Mouse (Mus musculus): ENCODE results near the gene H2afx.
"Not testable (repeated sequence)": the region's sequence is repeated elsewhere in the genome, so short reads cannot be mapped to it uniquely, and the experiment has no call there.

Gene H2afx

DNA sequence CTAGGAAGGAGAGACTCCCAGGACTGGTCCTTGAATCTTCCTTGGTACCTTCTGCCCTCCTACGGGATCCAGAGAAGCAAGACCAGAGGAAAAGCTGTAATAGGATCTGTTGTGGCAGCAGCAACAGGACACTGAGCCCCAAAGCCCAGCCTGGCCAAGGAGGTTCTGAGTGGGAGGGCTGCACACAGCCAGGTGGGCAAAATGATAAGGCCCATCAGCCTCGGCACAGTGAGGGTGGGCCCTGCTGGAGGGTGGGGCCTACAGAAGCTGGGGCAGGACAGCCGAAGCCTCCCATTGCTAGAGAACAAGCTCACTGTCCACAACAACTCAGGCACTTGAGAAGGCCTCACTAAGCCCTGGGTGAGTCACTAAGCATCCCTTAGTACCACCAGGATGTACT is 7.7 kb downstream of the H2afx start:
- DNase-seq = no peak

DNA sequence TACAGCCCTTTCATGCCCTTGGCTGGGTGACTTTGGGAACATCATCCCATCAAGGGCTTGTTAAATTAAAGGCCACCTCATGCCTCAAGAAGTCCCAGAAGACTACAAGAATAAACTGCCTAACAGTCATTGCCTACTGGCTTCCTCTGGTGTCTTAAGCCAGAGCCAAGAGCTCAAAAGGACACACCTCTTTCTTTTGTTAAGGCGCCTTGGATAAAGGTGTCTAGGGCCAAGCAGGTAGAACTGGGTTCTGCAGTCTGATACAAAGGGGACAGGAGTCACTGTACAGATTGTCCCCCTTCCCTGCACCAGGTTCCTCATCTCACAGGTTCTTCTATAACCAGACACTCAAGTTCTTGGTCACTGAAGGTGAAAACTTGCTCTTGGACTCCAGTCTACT is 8.1 kb downstream of the H2afx start:
- no peak for DNase-seq

DNA sequence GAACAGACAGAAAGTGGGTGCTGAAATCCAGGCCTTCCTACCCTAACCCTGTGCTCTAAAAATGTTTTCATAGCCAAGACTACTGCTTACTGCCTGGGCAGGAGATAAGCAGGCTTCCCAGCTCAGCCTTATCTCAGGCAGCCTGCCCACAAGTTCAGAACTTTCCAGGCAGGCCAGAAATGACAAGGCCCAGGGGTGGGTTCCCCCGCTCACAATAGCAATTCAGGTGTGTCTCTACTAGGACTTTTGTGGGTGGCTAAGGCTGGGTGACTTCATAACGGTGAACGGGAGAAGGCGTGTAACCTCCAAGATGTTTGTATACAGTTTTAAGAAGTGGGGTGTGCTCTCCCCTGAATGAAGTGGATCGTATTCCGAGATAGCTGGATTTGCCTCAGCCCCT is 8.8 kb downstream of the H2afx start:
- DNase-seq = no peak

DNA sequence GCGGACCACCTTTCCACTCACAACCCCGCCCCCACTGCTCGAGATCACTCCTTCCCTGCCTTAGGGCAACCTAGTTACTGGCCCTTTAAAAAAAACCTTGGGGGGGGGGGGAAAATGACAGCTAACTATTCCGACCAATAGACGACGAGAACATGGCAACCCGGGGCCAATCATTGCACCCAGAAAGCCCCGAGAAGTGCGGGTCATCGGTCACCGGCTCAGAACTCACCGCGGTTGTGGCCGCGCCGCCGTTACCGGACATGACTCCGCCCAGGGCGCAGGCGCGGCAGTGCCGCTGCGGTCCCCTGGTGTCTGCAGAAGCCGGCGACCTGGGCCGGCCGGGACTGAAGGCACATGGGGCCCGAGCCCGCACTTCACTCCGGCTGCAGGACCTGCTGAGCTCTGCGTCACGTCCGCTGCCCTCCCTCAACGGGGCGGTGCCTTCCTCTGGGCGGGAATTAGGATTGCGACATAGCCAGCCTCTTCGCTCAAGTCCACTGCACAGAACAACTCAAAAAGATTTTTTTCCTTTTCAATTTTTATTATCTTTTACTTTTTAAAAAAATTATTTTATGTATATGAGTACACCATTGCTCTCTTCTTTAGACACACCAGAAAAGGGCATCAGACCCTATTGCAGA is 9.4 kb downstream of the H2afx start, which contains the start of gene Hmbs:
Gene Hmbs, minus strand, starts transcription at position 448 of the 641 bp plus-strand sequence.
- peak; percentile 80 for DNase-seq

DNA sequence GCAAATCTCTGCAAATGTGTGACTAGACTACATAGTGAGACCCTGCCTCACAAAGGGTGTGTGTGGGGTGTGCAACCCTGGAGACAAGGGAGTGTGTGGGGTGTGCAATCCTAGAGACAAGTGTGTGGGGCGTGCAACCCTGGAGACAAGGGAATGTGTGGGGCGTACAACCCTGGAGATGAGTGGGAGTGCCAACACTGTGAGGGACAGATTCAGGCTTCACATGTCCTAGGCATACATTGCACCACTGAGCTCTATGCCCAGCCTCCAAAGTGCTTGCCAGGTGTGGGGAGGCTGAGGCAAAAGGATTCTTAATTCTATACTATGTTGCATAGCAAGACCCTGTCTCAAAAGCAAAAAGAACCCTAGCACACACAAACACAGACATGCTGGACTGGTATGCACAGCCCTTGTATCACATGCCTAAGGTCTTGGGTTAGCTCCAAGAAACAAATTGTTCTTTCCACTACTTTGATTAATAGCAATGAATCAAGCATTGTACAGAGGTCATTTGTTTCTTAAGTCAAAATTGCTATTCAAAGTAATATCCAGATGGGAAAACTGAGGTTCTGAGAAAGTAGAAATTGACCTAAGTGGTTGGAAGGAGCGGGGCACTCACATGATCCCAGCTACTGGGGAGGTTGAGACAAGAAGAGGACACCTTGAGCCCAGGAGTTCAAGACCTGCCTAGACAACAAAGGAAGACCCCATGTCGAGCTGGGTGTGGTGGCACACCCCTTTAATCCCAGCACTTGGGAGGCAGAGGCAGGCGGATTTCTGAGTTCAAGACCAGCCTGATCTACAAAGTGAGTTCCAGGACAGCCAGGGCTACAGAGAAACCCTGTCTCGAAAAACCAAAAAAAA is 11.3 kb downstream of the H2afx start:
- no peak for DNase-seq

DNA sequence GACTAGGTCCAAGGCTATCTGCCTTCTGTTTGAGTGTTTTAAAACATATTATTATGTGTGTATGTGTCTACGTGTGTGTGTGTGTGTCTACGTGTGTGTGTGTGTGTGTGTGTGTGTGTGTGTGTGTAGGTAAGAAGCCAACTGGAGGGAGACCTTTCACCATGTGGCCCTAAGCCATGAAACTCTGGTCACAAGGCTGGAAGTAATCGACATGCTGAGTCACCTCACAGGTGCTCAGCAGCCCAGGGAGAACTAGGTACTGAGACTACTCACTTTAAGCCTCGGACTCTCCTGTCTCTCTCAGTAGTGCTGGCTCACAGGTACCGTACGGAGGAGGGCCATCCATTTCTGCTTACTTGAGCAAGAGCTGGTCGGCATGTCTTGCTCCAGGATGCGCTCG is 12.7 kb downstream of the H2afx start:
- DNase-seq = no peak

DNA sequence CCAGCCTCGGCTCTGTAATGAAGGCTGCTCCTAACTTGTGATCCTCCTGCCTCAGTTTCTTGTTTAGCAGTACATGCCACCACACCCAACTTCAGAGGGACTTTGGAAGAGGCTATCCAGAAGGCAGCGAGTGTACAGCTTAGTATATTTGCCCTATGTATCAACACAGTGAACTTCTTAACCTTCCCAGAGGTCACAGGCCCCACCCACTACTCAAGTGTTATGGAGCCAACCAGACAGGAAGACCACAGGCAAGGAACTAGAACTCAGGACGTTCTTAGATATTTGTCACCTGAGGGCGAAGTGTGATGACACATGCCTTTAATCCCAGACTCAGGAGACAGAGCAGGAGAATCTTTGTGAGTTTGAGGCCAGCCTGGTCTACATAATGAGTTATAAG is 13.1 kb downstream of the H2afx start:
- no peak for DNase-seq

DNA sequence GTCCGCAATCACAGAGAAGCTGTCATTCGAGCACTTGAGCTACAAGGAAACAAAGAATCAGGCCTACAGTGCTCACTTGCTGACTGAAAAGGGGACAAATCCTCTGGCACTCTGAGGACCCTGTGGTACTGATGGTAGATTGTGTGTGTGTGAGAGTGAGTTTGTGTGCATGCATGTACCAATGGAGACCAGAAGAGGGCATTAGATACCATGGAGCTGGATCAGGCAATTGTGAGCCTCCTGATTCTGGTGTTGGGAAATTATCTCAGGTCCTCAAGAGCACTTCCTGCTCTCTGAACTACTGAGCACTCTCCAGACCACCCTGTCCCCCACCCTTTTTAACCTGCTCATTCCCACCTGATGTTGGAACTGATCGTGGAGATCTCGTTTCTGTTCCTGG is 14.1 kb downstream of the H2afx start:
- no peak for DNase-seq

DNA sequence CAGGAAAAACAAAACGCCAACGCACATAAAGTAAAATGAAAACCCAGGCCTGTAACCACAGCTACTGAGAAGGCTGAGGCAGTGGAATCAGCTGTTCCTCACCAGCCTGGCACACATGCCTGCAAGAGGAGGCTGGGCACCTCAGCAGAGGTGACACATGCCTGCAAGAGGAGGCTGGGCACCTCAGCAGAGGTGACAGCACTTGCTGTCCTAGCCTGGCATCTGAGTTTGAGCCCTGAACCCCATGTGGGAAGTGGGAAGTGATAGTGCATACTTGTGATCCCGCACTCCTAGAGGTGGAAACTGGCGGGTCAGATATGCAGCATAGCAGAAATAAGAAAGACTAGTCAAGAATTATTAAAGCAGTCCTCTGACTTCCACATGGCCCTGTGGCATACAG is 16.9 kb downstream of the H2afx start:
- DNase-seq = no peak

DNA sequence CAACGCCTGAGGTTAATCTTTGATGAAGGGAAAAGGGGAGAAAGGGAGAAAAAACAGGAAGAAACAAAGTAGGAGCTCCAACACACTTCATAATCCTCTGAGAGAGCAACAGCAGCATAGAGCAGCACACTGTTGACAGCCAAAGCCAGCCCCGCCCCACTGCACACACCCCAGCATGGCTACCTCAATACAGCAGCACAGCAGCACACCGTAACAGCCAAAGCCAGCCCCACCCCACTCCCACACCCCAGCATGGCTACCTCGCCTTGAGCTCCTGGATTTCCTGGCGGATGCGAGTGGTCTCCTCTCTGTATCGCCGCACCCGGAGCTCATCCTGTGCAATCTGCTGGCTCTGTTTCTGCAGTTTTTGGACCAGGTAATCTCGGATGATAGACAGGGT is 17.8 kb downstream of the H2afx start:
- DNase-seq = no peak

DNA sequence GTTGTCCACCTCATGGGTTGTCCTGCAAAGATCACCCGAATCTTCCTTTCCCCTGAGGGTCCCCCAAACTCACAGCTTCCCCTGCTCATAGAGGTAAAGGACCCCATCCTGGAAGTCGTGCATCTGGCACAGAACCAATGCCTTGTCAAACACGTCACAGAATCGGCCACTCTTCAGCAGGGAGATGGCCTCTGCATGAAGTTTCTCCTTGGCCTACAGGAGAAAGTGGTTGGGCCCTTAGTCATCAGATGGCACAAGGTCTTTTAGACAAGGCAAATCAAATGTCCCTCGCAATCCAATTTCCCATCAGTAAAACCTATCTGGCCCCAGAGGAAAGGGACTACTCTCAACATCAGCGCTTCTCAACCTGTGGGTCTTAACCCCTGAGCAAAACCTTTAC is 18.6 kb downstream of the H2afx start:
- DNase-seq = no peak

DNA sequence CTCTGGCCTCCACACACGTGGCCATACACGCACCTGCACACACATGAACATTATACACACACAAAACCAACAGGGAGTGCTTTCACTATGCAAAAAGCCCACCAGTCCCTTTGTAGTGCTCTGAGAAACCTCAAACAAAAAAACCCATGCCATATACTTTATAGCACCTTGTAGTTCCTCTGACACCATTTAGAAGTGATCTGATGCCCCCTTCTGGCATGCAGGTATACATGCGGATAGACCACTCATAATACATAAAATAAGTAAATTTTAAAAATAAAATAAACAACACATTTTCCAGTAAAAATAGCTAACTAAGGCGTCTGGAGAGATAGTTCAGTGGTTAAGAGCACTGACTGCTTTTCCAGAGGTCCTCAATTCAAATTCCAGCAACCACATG is 22.7 kb downstream of the H2afx start:
- DNase-seq = no peak

DNA sequence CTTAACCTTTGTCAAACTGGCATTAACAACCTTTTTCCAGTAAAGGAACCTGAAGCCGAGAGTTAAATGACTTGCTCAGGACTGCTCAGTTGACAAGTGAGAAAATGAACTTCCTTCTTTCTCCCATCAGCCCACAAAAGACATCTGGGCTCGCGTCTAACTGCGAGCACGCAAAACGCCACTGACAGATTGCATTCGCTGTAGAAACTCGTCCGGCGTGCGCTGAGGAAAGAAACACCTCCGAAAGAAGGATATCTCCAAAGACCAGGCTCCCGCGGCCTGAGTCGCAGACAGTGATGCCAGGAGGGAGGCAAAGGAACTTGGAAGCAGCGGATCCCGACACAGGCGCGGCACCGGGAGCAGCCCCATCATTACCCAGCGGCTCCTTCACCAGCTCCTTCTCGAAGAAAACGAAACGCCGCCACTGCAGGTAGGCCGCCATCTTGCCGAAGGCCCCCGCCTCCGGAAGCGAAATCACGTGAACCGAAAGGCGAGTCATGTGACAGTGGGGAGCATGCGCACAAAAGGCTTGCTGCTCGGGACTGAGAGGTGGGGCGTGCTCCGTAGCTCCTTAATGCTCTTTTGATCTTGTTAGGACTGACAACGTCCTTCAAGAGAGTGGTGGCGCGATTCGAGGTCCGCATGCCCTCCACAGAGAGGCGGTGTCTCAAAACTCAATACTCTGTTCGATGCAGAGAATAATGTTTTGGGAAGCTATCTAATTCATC is 26.9 kb downstream of the H2afx start, which contains the start of gene Vps11:
Gene Vps11, minus strand, starts transcription at position 481 of the 728 bp plus-strand sequence.
- DNase-seq = peak; percentile 91

DNA sequence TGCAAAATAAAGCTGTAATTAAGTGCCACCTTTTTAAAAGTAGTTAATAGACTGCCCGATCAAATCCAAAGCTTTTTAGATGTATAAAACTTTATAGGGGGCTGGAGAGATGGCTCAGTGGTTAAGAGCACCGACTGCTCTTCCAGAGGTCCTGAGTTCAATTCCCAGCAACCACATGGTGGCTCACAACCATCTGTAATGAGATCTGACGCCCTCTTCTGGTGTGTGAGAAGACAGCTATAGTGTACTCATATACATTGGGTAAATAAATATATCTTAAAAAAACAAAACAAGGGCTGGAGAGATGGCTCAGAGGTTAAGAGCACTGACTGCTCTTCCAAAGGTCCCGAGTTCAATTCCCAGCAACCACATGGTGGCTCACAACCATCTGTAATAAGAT is 27.4 kb downstream of the H2afx start:
- DNase-seq = not testable (repeated sequence)

DNA sequence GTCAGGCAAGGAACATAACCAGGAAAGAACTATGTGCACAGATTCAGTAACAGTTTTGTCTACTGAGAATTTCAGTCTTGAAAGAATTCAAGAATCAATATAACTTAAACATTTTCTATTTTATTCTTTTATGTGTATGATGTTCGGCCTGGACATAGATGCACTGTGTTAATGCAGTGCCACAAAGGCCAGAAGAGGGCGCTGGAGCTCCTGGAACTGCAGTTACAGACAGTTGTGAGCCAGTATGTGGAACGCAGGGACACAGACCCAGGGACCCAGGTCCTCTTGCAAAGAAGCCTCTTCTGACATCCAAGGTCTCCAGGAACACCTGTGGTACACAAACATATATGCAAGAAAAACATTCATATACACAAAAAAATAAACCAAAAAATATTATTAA is 30.0 kb downstream of the H2afx start:
- DNase-seq = no peak

DNA sequence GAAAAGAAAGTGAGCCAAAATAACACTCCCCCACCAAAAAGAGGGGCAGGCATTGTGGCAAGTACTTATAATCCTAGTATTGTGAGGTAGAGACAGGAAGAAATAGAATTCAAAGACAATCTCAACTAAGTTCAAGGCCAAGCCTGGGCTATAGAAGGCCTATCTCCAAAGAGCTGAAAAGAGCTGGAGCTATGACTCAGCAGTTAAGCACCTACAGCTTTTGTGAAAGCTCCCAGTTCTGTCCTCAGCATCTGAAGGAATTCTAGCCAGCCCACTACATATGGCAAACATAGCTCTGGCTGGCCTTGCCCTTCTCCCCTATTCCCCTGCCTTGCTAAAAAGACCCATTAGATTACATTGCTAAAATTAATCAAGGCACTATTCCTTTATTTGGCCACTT is 38.9 kb downstream of the H2afx start:
- DNase-seq = no peak

DNA sequence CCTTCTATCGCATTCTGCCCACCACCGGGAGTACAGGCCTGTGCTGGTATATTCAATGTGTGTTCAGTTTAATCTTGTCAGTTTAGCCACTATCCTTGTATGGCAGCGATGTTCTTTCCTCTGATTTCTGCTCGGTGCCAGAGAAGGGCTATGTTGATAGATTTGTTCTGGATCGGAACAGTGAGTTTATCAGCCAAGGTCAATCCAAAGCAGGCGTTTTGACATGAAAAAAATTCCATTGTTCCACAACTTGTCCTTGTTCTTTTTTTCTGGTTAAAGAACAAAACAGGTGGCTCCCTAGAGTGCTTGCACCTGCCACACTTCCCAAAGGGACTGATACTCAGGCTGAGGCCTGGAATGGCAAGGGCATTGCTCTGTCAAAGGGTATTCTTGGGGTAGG is 41.6 kb downstream of the H2afx start:
- no peak for DNase-seq

DNA sequence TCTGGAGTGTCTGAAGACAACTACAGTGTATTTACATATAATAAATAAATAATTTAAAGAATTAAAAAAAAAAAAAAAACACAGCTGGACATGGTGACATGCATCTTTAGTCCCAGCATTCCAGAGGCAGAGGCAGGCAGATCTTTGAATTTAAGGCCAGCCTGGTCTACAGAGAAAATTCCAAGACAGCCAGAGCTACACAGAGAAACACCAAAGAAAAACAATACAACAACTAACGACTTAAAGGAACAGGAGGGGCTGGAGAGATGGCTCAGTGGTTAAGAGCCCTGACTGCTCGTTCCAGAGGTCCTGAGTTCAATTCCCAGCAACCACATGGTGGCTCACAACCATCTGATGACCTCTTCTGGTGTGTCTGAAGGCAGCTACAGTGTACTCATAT is 42.8 kb downstream of the H2afx start:
- not testable (repeated sequence) for DNase-seq

DNA sequence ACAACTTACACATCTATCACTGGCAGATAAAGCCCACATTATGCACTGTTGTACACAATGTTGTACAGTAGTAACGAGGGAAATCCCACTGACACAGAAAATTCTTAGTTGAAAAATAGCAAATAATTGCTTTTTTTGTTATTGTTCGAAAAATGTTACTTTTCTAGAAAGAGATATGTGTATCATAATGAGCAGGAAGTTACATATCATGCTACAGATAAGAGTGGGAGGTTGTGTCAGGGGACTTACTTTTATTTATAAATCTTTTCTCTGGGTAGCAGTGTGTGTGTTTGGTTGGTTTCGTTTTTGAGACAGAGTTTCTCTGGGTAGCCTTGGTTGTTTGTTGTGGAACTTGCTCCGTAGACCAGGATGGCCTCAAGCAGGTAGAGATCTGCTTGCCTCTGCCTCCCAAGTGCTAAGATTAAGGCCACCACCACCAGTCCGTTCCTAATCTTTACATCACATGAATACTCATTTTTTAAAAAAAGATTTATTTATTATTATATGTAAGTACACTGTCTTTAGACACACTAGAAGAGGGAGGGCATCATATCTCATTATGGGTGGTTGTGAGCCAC is 43.7 kb downstream of the H2afx start:
- DNase-seq = no peak

DNA sequence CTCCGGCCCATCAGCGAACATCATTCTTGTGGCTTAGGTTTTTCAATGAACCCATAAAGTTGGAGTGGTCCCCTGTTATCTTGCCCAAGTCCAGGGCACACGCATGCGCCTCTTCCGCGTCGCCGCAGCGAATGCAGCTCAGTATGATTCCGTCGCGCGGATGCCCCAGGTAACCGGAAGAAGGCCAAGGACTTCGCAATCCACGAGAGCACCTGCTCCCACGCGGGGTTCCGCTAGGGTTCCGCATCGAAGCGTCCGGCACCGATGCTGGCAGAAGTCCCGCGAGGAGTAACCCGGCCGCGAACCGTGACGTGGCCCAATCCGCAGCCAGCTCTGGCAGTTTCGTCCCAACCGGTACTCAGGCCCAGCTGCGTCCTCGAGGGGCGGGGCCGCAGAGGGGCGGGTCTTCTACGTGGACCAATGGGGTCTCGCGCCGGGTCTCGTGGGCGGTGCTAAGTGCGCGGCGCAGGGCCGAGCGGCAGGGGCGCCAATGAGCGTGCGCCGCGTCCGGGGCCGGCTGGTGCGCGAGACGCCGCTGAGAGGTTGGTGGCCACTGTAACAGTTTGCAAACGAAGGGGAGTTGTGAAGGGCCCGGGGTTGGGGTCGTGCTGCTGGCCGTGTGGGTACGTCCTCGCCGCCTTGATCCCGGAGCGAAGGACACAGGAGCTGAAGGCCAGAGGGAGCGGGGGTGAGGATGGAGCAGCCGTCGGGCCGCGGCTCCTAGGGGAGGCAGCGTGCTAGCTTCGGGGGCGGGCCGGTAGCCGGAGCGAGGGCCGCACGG is 44.8 kb downstream of the H2afx start, which contains the start of gene Hyou1:
Gene Hyou1, plus strand, starts transcription at position 437 of the 781 bp plus-strand sequence.
- DNase-seq = peak; percentile 99

DNA sequence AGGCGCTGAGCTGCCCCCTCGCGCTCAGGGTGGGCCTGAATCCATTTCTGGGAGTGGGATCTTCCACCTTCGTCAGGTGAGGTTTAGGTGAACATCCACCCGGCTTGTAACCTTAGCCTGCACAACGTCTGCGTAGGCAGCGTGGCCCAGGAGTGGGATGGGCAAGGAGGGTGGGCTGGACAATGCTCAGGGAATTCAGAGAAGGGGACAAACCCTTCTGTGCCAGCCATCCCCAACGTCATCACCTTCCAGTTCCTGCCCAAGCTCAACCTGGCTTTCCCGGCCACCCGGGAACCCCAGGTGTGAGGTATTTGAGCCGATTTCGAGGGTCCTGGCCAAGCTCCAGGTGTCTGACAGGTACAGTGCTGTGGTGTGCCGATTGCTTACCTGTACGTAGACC is 45.4 kb downstream of the H2afx start:
- DNase-seq = peak; percentile 46

DNA sequence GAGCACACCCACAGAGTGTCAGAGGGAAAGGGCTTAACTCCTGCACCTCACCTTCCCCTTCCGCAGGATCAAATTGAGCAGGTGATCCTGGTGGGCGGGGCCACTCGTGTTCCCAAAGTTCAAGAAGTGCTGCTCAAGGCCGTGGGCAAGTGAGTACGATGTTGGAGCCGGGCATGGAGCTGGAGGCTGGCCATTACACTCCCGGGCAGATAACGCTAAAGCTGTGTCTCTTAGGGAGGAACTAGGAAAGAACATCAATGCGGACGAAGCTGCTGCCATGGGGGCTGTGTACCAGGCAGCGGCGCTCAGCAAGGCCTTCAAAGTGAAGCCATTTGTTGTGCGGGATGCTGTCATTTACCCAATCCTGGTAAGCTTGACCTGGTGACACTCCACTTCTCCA is 50.1 kb downstream of the H2afx start:
- DNase-seq = no peak
